In genomic region chr8:3239641-3240040, GRCm38 (mm10) we compare ENCODE assay signal across 17 mouse cellular contexts.
"Had no signal": no experiment of that assay in that cellular context is flagged by ENCODE, and none has a peak within 500 bp of the region (broad histone marks: within the 10 kb centered on the region; RNA-seq: fewer than 3 reads in every experiment).

No protein-coding gene starts in this region.

- H3K36me3 ChIP-seq: limb, embryonic 12.5 days; limb, embryonic 15.5 days; liver, embryonic 13.5 days; midbrain, embryonic 13.5 days; neural tube, embryonic 13.5 days; stomach, embryonic 15.5 days had no signal

- H3K27ac ChIP-seq: limb, embryonic 12.5 days; limb, embryonic 15.5 days; liver, embryonic 13.5 days; midbrain, embryonic 13.5 days; neural tube, embryonic 13.5 days; stomach, embryonic 15.5 days had no signal

- ATAC-seq: midbrain, embryonic 13.5 days; midbrain, embryonic 16.5 days had no signal

- H3K27me3 ChIP-seq: limb, embryonic 12.5 days; limb, embryonic 15.5 days; liver, embryonic 13.5 days; midbrain, embryonic 13.5 days; neural tube, embryonic 13.5 days; stomach, embryonic 15.5 days had no signal

- DNase-seq: kidney, adult 8-10 months; left cerebral cortex, postnatal 4 days; liver, embryonic 13.5 days; lung, adult 2 months; lung, postnatal 14 days; lung, postnatal 4 days; retina, postnatal 1 day; right cerebral cortex, postnatal 25 days; spleen, adult 18-20 months; thymus, postnatal 25 days had no signal

- H3K4me3 ChIP-seq: limb, embryonic 12.5 days; limb, embryonic 15.5 days; liver, embryonic 13.5 days; midbrain, embryonic 13.5 days; myocyte; neural tube, embryonic 13.5 days; stomach, embryonic 15.5 days had no signal

- H3K9me3 ChIP-seq: limb, embryonic 12.5 days; limb, embryonic 15.5 days; liver, embryonic 13.5 days; midbrain, embryonic 13.5 days; neural tube, embryonic 13.5 days; stomach, embryonic 15.5 days had no signal

- H3K4me1 ChIP-seq: limb, embryonic 12.5 days; midbrain, embryonic 13.5 days; stomach, embryonic 15.5 days had no signal

- H3K4me2 ChIP-seq: limb, embryonic 12.5 days; limb, embryonic 15.5 days; liver, embryonic 13.5 days; midbrain, embryonic 13.5 days; neural tube, embryonic 13.5 days; stomach, embryonic 15.5 days had no signal

- H3K9ac ChIP-seq: limb, embryonic 12.5 days; limb, embryonic 15.5 days; liver, embryonic 13.5 days; midbrain, embryonic 13.5 days; neural tube, embryonic 13.5 days; stomach, embryonic 15.5 days had no signal
